Mouse (Mus musculus) hindbrain, embryonic 16.5 days (tissue): ENCODE data around the gene Tead1. TPM values are rescaled to one million over a fixed set of nuclear protein-coding genes. Genes with fewer than 3 reads are reported as not detected.

ENCODE experiments used
- ATAC-seq: fragments of 200-750 bp; cut with Nextera tagmentation; 2 replicates; pipeline ENCODE4 v1.8.0; 2017; ENCODE audit warnings: moderate TSS enrichment, moderate library complexity
- H3K27ac ChIP-seq: fragments of 300-500 bp; sonication (generic); 2 replicates; pipeline ENCODE4 v1.5.1; 2014; ENCODE audit warnings: low read depth, mild to moderate bottlenecking, control low read depth, low read length, moderate library complexity
- H3K27me3 ChIP-seq: fragments of 300-500 bp; sonication (generic); replicated peaks from 2 replicates; pipeline ENCODE4 v1.6.1; 2014; ENCODE audit warnings: low read length; ENCODE audit not compliant: control insufficient read depth, insufficient read depth
- H3K36me3 ChIP-seq: fragments of 300-500 bp; sonication (generic); 2 replicates; pipeline ENCODE4 v1.6.1; 2014; ENCODE audit warnings: mild to moderate bottlenecking, low read length, moderate library complexity, mixed read lengths; ENCODE audit not compliant: control insufficient read depth, insufficient read depth
- H3K4me1 ChIP-seq: fragments of 300-500 bp; sonication (generic); 2 replicates; pipeline ENCODE4 v1.6.1; 2014; ENCODE audit warnings: low read depth, low read length; ENCODE audit not compliant: control insufficient read depth, insufficient read depth
- H3K4me2 ChIP-seq: fragments of 300-500 bp; sonication (generic); 2 replicates; pipeline ENCODE4 v1.6.1; 2014; ENCODE audit warnings: mild to moderate bottlenecking, low read length, control low read depth, moderate library complexity
- H3K4me3 ChIP-seq: fragments of 300-500 bp; sonication (generic); 2 replicates; pipeline ENCODE4 v1.5.1; 2014; ENCODE audit warnings: mild to moderate bottlenecking, low read length, control low read depth, moderate library complexity
- H3K9ac ChIP-seq: fragments of 300-500 bp; sonication (generic); 2 replicates; pipeline ENCODE4 v1.6.1; 2014; ENCODE audit warnings: low read depth, mild to moderate bottlenecking, control low read depth, low read length, moderate library complexity
- H3K9me3 ChIP-seq: fragments of 300-500 bp; sonication (generic); 2 replicates; pipeline ENCODE4 v1.6.1; 2014; ENCODE audit warnings: mild to moderate bottlenecking, low read length, moderate library complexity; ENCODE audit not compliant: control insufficient read depth
- WGBS: fragments of 180-500 bp; shearing (Covaris S2); extraction: QIAGEN DNeasy Blood & Tissue Kit; methylation state at CpG from one replicate; pipeline ENCODE4 v1.1.7; 2014; 5-methylcytosine and 5-hydroxymethylcytosine counted together
- polyA plus RNA-seq: library from polyadenylated mRNA; unstranded; fragments of >200 nt; fragmentation: Nextera tagmentation; extraction: Ambion mirVana; gene quantifications from 2 replicates; pipeline ENCODE4 v1.2.1, GENCODE M21; 2015

The Tead1 gene
- polyA plus RNA-seq, 1 experiment from 2014 or later, result 12.1 TPM

GRCm38 (mm10) chr7:112872435-112873196, 193.5 kb downstream of the Tead1 start:
- H3K4me1 ChIP-seq, result peaks cover 3% of the 10 kb centered on the region; the same call in 1 of the 2 replicates
- H3K36me3 ChIP-seq, result 0 out of 2 replicates have a peak, but pooled peaks cover 2% of the 10 kb centered on the region
- no peak overlapping the region for H3K4me3 ChIP-seq
- no peak for ATAC-seq
- 70% methylated on average over 9 of the region's 9 CpGs for WGBS
- H3K9ac ChIP-seq, result no peak overlapping the region
- no peak overlapping the region for H3K4me2 ChIP-seq
- no peak overlapping the region for H3K27ac ChIP-seq
- H3K9me3 ChIP-seq, result no peaks in the 10 kb centered on the region
- no peaks in the 10 kb centered on the region for H3K27me3 ChIP-seq

GRCm38 (mm10) chr7:112876128-112876527, 197.0 kb downstream of the Tead1 start:
- WGBS, result 85% methylated on average over 10 of the region's 10 CpGs
- Histone ChIP-seq H3K27ac (no peak overlapping the region), H3K36me3 (0 out of 2 replicates have a peak, but pooled peaks cover 2% of the 10 kb centered on the region), H3K9me3 (no peaks in the 10 kb centered on the region), H3K27me3 (no peaks in the 10 kb centered on the region), H3K9ac (no peak overlapping the region), H3K4me1 (no peaks in the 10 kb centered on the region; the same call in 1 of the 2 replicates), H3K4me3 (no peak overlapping the region), H3K4me2 (no peak overlapping the region)
- ATAC-seq, result no peak

- no peaks in the 10 kb centered on the region for H3K9me3 ChIP-seq
- no peaks in the 10 kb centered on the region for H3K27me3 ChIP-seq
- H3K4me1 ChIP-seq, result peaks cover 11% of the 10 kb centered on the region
- H3K4me3 ChIP-seq, result no peak overlapping the region
- no peak overlapping the region for H3K4me2 ChIP-seq
- H3K27ac ChIP-seq, result peak overlapping the region; percentile 68
- WGBS, result 21% methylated on average over 8 of the region's 8 CpGs
- H3K36me3 ChIP-seq, result no peaks in the 10 kb centered on the region
- no peak overlapping the region; the same call in 1 of the 2 replicates for H3K9ac ChIP-seq
- ATAC-seq, result peak; percentile 98
Observed at GRCm38 (mm10) chr7:112883791-112884274, 204.7 kb downstream of the Tead1 start.

- Histone ChIP-seq H3K9me3 (no peaks in the 10 kb centered on the region), H3K4me1 (peaks cover 11% of the 10 kb centered on the region), H3K36me3 (no peaks in the 10 kb centered on the region), H3K27me3 (no peaks in the 10 kb centered on the region), H3K4me2 (no peak overlapping the region), H3K4me3 (no peak overlapping the region), H3K9ac (no peak overlapping the region), H3K27ac (no peak overlapping the region)
- WGBS, result 67% methylated on average over 8 of the region's 8 CpGs
- ATAC-seq, result no peak
Observed at GRCm38 (mm10) chr7:112885546-112885945, 206.4 kb downstream of the Tead1 start.

GRCm38 (mm10) chr7:112891883-112892282, 212.8 kb downstream of the Tead1 start:
- Histone ChIP-seq H3K9me3 (no peaks in the 10 kb centered on the region), H3K4me3 (no peak overlapping the region), H3K36me3 (peaks cover 2% of the 10 kb centered on the region; the same call in 1 of the 2 replicates), H3K27ac (no peak overlapping the region), H3K4me1 (no peaks in the 10 kb centered on the region), H3K9ac (no peak overlapping the region), H3K27me3 (no peaks in the 10 kb centered on the region), H3K4me2 (no peak overlapping the region)
- 92% methylated on average over 6 of the region's 6 CpGs for WGBS
- ATAC-seq, result no peak

- no peak for ATAC-seq
- Histone ChIP-seq H3K27me3 (no peaks in the 10 kb centered on the region), H3K9ac (no peak overlapping the region), H3K4me3 (no peak overlapping the region), H3K9me3 (no peaks in the 10 kb centered on the region), H3K4me1 (no peaks in the 10 kb centered on the region), H3K36me3 (peaks cover 2% of the 10 kb centered on the region; the same call in 1 of the 2 replicates), H3K4me2 (no peak overlapping the region), H3K27ac (no peak overlapping the region)
- WGBS, result 82% methylated on average over 5 of the region's 5 CpGs
Observed at GRCm38 (mm10) chr7:112892595-112892994, 213.5 kb downstream of the Tead1 start.

- Histone ChIP-seq H3K9me3 (no peaks in the 10 kb centered on the region), H3K4me1 (no peaks in the 10 kb centered on the region), H3K27ac (no peak overlapping the region), H3K27me3 (no peaks in the 10 kb centered on the region), H3K4me2 (no peak overlapping the region), H3K4me3 (no peak overlapping the region), H3K36me3 (peaks cover 2% of the 10 kb centered on the region; the same call in 1 of the 2 replicates), H3K9ac (no peak overlapping the region)
- ATAC-seq, result no peak
- WGBS, result 93% methylated on average over 2 of the region's 2 CpGs
Observed at GRCm38 (mm10) chr7:112896363-112896762, 217.2 kb downstream of the Tead1 start.

- no peak for ATAC-seq
- Histone ChIP-seq H3K27ac (no peak overlapping the region), H3K4me1 (no peaks in the 10 kb centered on the region), H3K27me3 (no peaks in the 10 kb centered on the region), H3K4me2 (no peak overlapping the region), H3K4me3 (no peak overlapping the region), H3K36me3 (no peaks in the 10 kb centered on the region), H3K9me3 (no peaks in the 10 kb centered on the region), H3K9ac (no peak overlapping the region)
- 89% methylated on average over 7 of the region's 7 CpGs for WGBS
Observed at GRCm38 (mm10) chr7:112901710-112902109, 222.6 kb downstream of the Tead1 start.

GRCm38 (mm10) chr7:112906848-112907247, 227.7 kb downstream of the Tead1 start:
- no peaks in the 10 kb centered on the region for H3K36me3 ChIP-seq
- H3K9ac ChIP-seq, result no peak overlapping the region
- H3K27me3 ChIP-seq, result no peaks in the 10 kb centered on the region
- ATAC-seq, result no peak
- H3K4me1 ChIP-seq, result no peaks in the 10 kb centered on the region
- no peak overlapping the region for H3K27ac ChIP-seq
- no peaks in the 10 kb centered on the region for H3K9me3 ChIP-seq
- no peak overlapping the region for H3K4me3 ChIP-seq
- WGBS, result 57% methylated on average over 5 of the region's 5 CpGs
- no peak overlapping the region for H3K4me2 ChIP-seq
